Mouse (Mus musculus): ENCODE measurements at regions not wholly inside any gene's neighbourhood (a gene's known extent, or its start where the extent isn't known, plus 50 kb on each side); places are given as distances from the start of the nearest gene placed in this dataset.

DNA sequence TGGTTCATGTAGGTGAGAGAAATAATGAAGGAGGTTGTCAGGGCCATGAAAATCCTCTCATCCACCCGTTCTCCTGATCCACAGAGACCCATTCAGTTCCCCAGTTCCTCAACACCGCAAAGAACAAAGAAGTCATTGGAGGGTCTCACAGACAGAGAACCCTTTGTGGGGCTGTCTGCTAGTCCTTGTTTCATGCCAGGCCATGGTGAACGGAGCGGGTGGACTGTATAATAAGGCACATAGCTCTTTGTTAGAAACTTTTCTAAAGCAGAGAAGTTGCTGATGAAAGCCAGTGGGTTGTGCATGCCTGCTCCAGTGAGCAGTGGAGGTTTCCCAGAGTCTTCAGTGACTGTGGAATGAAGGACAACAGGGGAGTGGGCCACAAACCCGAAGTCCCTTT lies 194.1 kb downstream of the Rergl start:
- TF ChIP-seq CTCF (IDR thresholded peaks at IDR 0.05; ENCODE audit: control insufficient read depth, insufficient read depth, low read length), result no peak
- TF ChIP-seq POLR2A (IDR thresholded peaks at IDR 0.05; ENCODE audit: borderline replicate concordance, control insufficient read depth, low read depth, low read length), result no peak
